Mouse (Mus musculus): ENCODE measurements around the gene Eya4.

Eya4 gene

DNA sequence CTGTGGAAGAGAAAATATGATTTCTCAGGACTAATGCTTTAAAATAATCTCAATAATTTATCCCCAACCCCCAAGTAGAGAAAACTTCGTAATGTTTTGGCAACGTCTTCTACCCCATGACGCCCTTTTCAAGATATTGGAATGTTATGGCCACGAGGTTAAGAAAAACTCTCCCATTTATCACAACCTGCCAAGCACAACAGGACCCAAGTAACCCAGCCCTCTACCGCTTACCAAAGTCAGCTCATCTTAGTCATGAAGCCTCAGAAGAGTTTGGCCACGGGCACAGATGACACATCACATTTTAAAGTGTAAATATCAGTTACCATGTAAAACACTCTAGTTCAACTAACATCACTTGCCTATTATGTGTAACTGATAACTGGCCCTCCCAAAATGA lies 117.2 kb downstream of the Eya4 start:
- 83% methylated on average over 6 of the region's 6 CpGs for WGBS

DNA sequence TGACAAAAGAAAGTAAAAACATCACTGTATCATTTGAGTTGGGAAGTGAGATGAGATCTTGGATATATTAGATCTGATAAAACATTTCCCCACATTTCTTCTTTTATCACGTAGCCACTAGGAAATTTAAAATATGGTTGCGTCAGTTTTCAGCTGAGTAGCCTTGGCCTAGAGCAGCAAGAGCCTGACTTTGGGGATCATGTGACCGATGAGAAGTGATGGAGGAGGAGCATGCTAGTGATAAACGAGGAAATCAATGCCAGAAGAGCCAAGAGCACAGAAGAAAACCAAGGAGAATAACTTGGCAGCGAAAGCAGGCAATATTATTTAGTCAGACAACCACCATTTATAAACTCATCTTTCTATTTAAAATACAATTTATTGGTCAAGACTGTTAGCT lies 119.7 kb downstream of the Eya4 start:
- WGBS: 82% methylated on average over 5 of the region's 5 CpGs

DNA sequence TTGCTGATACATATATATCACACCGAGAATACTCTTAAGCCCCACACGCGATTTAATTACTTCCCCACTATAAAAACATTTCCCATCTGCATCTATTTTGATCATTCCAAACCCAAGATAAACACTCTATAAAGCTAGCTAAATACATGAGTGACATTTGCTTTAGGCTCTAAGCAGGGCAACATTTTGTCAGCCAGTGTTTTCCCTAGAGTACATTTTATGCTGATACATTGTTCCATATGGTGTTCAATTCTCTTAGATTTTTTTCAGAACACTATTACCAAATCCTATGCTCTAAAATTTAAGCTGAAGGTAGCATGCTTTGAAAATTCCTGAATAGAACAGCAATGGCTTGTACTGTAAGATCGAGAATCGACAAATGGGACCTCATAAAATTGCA lies 127.2 kb downstream of the Eya4 start:
- WGBS: 58% methylated on average over 5 of the region's 5 CpGs

DNA sequence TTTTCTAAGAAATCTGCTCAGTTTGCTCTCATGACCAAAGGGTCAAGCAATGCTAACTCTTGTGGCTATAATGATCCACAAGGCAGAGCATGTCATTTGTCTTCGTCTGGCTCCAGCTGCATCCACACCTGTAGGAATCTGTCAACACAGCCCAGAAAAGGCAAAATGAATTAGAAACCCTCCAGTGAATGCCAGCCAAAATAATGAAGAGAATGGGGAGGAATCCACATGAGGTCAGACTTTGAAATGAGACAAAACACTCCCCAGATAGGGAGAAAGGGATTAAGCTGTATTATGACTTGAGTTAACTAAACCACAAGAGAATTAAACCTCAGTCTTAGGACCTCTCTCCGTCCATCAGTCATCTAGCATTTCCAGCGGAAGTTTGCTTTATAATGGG lies 130.2 kb downstream of the Eya4 start:
- WGBS: 60% methylated on average over 3 of the region's 3 CpGs

DNA sequence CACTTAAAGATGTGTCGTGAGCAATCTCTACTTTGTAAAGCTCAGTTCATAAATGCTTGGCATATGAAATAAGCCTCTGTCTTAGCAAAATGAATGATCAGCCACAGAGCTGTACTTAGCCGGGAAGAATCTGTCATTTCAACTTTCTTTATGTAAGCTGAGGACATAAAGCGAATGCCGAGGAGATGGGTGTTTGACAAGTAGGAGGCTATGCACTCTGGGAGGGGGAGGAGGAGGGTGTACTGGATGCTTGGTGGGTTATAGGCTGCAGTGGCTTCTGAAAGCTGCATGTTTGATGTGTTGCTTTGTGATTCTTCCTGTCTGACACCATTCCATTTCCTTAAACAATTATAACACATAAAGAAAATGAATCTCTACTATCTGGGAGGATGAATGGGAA lies 133.8 kb downstream of the Eya4 start:
- WGBS: 45% methylated on average over 4 of the region's 4 CpGs

DNA sequence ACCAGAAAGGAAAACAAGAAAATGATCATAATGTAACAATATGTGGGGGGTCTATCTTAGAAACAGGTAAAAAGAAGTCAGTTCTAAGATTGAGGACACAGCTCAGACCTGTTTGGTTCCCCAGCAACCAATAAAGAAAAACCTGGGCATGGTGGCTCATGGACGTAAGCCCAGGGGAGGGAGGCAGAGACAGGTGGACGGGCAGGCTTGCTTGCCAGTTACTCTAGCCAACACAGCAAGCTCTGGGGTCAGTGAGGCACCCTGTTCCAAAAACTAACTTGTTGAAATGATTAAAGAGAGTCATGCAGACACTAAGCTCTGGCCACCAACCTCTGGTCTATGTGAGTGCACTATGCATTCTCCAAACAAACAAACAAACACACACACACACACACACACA lies 139.2 kb downstream of the Eya4 start:
- 87% methylated on average over 2 of the region's 2 CpGs for WGBS

DNA sequence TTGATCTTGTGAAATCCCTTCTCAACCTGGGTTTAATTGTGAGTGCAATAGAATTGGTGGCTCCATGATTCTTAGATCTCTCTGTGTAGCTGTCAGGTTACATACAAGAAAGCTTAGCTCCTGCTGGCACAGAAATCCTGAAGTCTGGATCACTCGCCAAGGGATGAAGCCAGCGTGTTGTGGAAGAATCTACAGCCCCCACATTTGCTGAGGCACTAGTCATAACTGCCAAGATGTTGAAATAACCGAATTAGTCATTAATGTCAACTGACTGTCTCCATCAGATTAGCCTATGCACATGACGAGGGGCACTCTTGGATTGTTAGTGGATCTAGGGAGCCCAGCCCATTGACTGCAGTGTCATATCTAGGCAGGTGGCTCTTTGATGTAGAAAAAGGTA lies 146.7 kb downstream of the Eya4 start:
- WGBS: 40% methylated on average over 4 of the region's 4 CpGs

DNA sequence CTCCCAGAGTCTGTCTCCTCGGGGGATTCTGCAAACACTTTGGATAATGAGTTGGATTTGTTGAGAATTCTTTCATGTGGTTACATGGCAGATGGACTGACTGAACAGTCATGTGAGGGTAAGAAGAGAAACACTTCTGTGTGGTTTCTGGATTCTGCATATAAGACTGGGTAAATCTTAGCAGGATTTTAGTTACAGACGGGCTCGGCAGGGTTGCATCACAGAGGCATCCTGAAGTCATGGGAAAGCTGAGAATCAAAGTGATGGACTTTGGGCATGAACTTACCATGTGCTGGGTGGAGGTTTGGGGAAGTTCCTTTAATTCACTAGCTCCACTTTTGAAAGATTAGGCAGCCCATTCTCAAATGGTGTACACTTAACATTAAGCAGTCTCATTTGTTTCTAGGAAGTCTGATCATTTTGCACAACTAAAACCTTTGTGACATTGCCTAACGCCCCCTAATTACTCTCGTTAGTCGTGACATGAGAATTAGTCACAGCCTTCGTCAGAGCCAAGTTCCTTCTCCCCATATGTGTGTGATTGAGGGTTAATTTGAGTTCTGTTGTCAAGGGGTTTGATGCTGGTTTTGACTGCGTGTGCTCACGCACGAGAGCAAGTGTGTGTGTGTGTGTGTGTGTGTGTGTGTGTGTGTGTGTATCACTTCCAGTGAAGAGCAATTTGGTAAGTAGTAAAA lies 147.3 kb downstream of the Eya4 start:
- WGBS: 36% methylated on average over 10 of the region's 10 CpGs

DNA sequence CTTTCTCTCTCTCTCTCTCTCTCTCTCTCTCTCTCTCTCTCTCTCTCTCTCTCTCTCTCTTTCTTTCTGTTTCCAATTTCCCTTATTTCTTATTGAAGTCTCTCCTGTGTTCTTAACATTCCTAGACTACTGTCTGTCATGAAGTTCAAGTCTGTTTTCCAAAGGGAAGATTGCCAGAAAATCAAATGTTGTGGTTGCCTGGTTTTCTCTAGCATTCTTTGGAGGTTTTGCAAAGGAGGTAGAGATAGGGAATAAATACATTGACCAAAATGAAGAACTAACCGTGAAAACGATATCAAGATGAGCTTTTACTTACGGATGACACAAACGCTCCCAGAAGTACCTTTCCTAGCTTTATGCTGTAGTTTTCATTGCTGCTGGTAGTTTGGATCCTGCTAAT lies 148.0 kb downstream of the Eya4 start:
- WGBS: 95% methylated on average over 4 of the region's 4 CpGs

DNA sequence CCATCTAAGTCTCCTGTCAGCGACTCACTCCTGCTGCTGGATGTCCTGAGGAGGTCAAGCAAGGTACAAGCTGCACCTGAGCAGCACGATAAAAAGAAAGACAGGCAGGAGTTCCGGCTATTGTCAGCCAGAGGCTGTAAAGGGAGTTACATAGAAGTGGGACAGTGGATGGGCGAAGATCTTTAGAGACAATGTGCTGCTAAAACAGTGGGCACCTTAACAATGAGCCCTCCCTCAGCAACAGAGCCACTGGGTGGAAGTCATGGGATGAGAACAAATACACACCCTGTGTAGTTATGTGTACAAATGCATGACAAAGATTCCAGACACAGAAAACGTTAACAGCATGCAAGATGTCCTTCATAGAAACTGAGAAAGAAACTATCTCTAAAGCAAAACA lies 152.3 kb downstream of the Eya4 start:
- WGBS: 76% methylated on average over 5 of the region's 5 CpGs

DNA sequence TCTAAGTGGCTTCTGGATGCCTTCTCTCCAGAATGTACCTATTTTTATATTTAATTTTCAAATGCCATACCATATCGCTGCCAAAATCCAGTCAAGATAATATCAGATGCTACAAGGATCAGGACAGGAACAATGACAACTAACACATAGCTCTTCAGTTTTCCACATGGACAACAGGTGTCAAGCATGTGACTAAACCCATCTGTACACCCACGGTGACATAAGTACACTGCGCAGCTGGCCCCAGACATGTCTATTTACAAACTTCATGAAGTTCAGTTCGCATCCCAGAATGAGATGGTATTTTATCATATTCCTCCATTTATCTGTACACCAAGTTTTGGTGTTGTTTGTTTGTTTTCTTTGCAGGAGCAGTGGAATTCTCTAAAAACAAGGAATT lies 154.2 kb downstream of the Eya4 start:
- WGBS: 92% methylated on average over 4 of the region's 4 CpGs

DNA sequence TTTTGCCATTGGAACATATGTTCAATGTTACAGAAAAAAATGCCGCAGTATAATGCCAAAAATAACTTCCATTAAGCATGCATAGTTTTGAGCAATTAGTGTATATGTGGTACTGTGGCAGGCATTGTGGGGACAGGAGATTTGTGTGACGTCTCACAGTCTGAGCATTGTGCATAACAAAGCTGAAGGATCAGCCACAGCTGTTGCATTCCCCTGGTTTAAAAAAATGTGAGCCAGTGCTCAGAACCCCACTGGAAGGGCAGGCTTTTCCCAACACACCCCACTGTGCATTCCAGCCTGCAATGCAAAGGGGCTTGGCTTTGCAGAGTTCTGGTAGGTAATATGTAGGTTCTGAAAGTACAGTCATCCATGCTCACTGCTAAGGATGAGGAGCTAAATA lies 155.2 kb downstream of the Eya4 start:
- WGBS: 55% methylated on average over 2 of the region's 2 CpGs

DNA sequence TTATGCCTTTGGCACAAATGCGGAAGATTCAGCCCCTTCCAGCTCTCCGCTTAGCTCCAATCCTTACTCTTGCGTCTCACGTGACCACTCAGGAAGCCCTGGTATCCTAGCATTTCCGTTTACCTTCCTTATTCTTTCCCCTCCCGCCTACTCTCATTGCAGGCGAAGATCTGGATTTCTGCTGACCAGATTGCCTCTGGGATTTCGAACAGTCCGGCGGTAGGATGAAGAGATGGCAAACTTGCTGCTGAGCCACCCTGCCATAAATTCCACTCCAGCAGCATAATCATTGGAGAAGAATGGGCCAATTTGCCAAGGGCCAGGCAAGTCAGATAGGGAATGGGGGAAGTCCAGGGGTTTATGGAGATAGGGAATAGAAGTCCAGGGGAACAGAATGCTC lies 160.8 kb downstream of the Eya4 start:
- WGBS: 86% methylated on average over 10 of the region's 10 CpGs

DNA sequence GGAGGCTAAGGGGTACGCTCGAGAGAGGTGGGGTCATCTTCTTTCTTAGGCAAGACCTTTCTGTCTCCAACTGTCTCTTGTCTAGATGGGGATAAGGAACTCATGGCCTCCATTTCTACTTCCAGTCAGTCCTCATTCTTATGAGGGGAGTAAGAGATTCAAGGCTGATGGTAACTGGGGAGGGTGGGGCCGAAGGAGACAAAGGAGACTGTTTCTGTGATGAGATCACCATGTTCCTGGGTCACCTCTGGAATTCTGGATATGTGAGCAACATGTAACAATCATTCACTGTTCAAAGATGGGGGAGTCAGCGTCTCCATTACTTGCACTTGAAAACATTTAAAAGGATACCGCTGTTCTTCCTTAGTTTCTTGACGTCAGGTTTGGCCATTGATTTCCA lies 165.2 kb downstream of the Eya4 start:
- 87% methylated on average over 6 of the region's 6 CpGs for WGBS

DNA sequence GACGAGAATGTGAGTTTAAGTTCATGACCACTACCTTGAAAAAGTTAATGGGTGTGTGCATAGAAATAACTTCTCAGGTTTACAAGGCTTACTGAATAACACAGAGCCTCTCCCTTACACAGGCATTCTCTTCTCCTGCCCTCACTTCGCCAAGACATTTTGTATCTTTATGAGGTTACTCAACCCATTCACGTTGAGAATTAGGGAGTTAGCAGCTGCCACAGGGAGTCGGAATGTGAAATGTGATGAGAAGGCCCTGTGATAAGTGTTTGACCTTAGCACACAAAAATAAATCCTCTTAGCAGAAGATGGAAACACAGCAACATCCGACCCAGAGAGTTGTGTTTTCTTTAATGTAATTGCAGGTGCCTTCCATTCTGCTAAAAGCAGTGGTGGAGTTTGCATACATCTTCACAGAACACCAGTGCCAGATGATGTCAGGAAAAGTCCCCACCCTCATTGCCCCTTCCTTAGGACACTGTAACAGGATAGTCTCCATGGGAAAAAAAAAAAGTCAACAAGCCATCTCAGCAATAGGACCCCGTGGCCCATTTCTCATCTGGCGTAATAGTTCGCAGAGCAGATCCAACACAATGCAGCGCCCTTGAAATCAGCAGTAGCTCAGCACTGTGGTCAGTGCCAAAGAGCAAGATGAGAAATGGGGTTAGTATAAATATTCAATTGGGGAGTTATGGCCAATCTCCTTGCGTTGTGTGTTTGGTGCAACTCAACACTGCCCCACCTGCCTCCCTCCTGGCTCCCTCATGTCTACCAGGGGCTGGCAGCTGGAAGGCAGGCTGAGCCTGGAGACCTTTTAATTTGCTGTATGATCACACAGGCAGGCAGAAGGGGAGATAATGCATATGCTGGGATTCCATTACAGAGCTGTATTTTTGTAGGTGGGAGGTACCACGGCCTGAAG lies 168.8 kb downstream of the Eya4 start:
- 92% methylated on average over 11 of the region's 11 CpGs for WGBS

DNA sequence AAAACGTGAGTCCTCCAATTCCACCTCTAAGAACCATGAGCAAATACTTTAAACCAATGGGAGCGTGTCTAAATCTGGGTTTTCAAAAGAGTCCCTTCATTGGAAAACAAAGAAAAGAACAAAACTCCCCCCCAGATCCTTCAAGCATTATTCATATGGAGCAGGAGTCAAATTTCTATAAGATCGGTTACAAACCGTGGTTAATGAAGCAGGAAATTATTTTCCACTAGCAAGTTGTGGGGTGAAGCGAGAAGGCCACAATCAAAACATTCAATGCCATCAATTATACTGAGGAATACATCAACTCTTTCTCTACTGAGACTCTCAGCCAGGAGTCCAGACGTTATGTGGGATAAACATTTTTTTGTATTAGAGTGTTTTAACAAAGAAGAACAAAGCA lies 171.3 kb downstream of the Eya4 start:
- WGBS: 74% methylated on average over 6 of the region's 6 CpGs

DNA sequence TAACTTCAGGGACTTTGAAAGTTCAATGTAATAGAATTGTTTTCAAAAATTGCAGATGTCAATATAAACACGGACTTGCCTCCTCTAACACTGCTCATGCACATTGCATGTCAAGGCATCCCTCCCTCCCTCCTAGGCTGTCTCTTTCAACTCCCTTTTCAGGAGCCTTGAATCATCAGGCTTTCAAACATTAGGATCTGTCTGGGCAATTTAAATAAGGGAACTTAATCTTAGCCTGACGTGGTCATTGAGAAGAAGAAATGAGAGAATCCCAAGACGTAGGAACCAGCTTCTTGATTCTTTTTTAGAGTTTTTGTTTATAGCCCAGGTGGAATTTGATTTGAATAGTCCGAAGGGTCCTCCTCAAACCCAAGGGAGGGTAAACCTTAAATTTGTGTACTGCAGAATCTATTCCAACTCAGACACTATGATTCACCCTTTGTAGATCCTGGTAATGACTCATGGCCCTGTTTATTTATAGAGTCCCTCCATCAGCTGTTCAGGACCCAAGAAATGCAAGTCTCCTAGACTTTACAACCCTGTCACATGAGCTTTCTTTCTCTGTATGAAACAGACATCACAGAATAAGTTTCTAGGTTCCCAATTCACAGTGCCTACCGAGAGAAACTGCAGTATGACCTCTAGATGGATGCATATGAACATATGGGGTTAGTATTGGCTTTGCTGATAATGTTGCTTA lies 173.1 kb downstream of the Eya4 start:
- 63% methylated on average over 5 of the region's 5 CpGs for WGBS

DNA sequence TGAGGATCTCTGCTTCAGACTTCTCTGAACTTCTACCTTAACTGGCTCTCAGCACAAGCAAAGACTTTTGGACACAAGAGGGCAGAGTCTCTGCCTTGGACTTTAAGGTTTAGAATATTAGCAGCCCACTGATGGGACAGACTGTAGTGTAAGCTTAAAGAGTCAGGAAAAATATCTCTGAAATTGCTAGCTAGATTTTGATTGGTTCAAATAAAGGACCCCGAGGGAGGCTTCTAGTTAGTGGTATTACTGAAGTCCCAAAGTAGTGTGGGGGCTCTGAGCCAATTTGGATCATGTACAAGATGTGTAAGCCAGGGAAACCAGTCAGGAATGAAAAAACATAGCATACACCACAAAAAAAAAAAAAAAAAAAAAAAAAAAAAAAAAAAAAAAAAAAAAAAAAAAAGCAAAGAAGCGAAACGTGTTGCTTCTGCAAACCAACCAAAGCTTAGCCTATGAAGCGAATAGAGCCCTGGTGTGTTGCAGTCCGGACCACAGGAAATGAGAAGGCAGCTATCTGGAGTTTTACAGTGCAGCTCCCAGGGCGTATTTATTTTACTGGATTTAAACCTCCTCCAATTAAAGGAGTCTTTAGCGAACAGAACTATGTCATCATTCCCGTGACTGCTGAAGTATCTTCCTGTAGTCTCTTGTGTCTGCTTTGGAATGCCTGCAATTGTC lies 173.8 kb downstream of the Eya4 start:
- 25% methylated on average over 8 of the region's 8 CpGs for whole genome bisulfite sequencing

DNA sequence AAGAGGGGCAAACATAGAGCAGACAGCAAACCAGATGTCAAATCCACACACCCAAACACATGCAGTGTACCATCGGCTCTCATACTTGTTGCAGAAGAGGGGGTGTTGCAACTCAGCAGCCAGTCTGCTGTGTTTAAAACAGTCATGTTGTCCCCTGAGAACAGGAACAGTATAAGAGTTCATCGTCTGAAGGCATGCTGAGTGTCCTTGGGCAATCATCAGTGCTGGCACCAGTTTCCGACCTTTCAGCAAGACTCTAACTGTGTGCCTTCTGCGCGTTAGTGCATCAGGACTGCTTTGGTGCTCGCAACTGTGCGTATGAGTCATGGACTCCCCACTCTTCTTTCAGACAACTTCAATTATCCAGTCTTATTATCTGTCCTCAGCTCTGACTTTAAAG lies 179.0 kb downstream of the Eya4 start:
- WGBS: 78% methylated on average over 7 of the region's 7 CpGs

DNA sequence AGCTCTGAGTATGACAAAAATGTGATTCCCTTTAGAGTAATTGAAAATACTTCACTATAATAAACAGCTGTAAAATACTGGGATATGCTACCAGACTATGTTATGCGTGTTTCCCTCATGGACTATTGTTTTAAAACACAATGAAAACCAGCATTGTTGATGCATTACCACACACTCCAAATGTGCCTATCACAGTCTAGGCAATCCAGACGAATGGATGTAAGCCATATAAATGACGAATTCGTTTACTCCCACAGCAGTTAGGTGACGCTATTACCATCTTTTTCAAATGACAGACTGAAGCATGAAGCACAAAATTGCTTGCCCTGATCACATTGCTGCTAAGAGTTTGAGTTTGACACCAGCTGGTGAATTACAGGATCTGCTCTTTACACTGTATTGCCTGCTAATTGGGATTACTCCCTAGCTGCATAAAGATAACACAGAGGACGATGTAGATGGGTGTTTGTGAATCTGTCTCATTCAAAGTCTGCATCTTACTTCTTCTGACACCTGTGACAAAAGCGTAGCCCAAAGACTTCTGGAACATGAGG lies 185.4 kb downstream of the Eya4 start:
- WGBS: 61% methylated on average over 7 of the region's 7 CpGs

DNA sequence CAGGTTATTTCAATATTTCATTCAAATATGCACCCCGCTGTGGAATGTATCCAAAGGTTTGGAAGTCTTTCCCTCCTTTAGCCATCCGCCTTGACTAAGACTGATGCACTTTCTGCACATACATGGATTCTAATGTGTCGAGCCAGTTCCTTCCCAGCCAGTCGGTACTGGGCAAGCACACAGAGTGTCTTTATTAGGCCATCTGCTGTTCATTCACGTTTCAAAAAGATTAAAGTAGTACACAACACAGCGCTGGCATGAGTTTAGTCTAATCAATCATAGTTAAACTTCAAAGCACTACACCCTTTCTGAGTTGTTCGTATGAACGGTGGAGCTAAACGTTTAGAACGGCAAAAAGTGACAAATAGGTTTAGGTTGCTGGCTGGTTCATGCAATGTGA lies 190.7 kb downstream of the Eya4 start:
- 58% methylated on average over 10 of the region's 10 CpGs for WGBS

DNA sequence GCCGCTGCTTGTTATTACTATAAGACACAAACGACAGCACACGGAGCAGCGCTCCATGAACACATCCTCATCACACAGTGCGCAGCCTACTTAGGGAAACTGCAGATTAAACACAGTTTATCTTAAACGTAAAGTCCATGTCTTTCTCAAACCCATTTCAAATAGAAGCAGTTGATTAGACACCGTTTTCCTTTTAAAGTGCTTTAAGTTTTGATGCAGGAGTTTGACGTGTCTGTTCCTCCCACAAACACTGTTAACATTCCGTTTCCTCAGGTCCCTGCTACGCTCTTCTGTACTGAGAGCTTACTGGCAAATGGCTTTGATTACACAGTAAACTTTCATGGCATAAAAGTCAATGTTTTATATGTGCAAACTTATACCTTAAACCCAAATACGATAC lies 191.4 kb downstream of the Eya4 start:
- 83% methylated on average over 11 of the region's 11 CpGs for WGBS
